Comparison of ENCODE assay signal across 22 mouse cellular contexts in the genomic region with DNA sequence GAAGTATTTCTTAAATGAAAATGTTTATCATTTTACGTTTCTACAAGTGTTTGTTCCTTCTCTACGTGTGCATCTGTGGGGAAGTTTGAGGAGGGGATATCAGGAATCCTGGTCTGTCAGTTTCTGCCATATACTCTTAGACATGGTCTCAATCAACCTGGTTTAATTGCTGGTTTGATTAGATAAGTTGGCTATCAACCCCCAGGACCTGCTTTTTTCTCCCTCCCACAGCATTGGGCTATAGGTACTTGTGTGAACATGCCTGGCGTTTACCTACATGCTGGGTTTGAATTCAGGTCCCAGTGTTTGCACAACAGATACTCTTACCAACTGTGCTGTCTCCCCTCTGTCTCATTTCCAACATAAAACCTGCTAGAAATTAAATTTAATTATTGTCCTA.
"Had no signal": no experiment of that assay in that cellular context is flagged by ENCODE, and none has a peak within 500 bp of the region (broad histone marks: within the 10 kb centered on the region; RNA-seq: fewer than 3 reads in every experiment).

No protein-coding gene starts in this region.

- H3K27ac ChIP-seq: lung, embryonic 15.5 days; macrophage; midbrain, embryonic 10.5 days; midbrain, embryonic 12.5 days; neural tube, embryonic 13.5 days; neural tube, embryonic 15.5 days had no signal

- H3K9me3 ChIP-seq: lung, embryonic 15.5 days; megakaryocyte, embryonic 14.5 days; midbrain, embryonic 10.5 days; midbrain, embryonic 12.5 days; neural tube, embryonic 13.5 days; neural tube, embryonic 15.5 days had no signal

- ATAC-seq: lung, postnatal 0 days; midbrain, embryonic 16.5 days had no signal

- H3K27me3 ChIP-seq: lung, embryonic 15.5 days; megakaryocyte, embryonic 14.5 days; midbrain, embryonic 12.5 days; neural tube, embryonic 13.5 days; neural tube, embryonic 15.5 days had no signal

- H3K4me2 ChIP-seq: lung, embryonic 15.5 days; midbrain, embryonic 12.5 days; neural tube, embryonic 13.5 days; neural tube, embryonic 15.5 days had no signal

- H3K9ac ChIP-seq: lung, embryonic 15.5 days; midbrain, embryonic 12.5 days; neural tube, embryonic 13.5 days; neural tube, embryonic 15.5 days had no signal

- H3K4me3 ChIP-seq: lung, embryonic 15.5 days; megakaryocyte, embryonic 14.5 days; midbrain, embryonic 10.5 days; midbrain, embryonic 12.5 days; myocyte; neural tube, embryonic 13.5 days; neural tube, embryonic 15.5 days had no signal

- DNase-seq: lung, adult 2 months; lung, postnatal 14 days; lung, postnatal 36 days; midbrain, embryonic 14.5 days; retina, postnatal 1 day; right cerebral cortex, adult 18-20 months; right cerebral cortex, postnatal 25 days; right cerebral cortex, postnatal 4 days; spleen, adult 18-20 months; thymus, adult 18-20 months; thymus, postnatal 14 days; thymus, postnatal 36 days had no signal

- H3K4me1 ChIP-seq: lung, embryonic 15.5 days; megakaryocyte, embryonic 14.5 days; midbrain, embryonic 10.5 days; midbrain, embryonic 12.5 days; neural tube, embryonic 13.5 days; neural tube, embryonic 15.5 days had no signal

- H3K36me3 ChIP-seq: lung, embryonic 15.5 days; midbrain, embryonic 10.5 days; midbrain, embryonic 12.5 days; neural tube, embryonic 13.5 days; neural tube, embryonic 15.5 days had no signal
